Mouse (Mus musculus) heart, postnatal 36 days (tissue): Measurements from ENCODE around the gene Fbh1. TPM values are rescaled to one million over a fixed set of nuclear protein-coding genes. Genes with fewer than 3 reads are reported as not detected.

Experiments
- total RNA-seq, 2 experiments: library from RNA; stranded (reverse); gene quantifications; 2 replicates each; pipeline ENCODE4 v1.2.3; 2021

The Fbh1 gene
- total RNA-seq, 2 experiments from 2014 or later: 72.7 to 76.0 TPM

Other genes starting within 250 kb of the Fbh1 start
- gene Pfkfb3, start 223.5 kb downstream of the Fbh1 start, total RNA-seq: 10 to 100 TPM in 1 of 2 experiments, 1 to 10 TPM in 1; 8.1 to 10.9 TPM
- 10 to 100 TPM; 53.0 to 60.7 TPM for gene Rbm17, start 173.4 kb downstream of the Fbh1 start, total RNA-seq
- gene Gm17490, start 151.3 kb downstream of the Fbh1 start, total RNA-seq: not detected
- 1 to 10 TPM; 1.4 to 1.6 TPM for gene Il2ra, start 134.8 kb downstream of the Fbh1 start, total RNA-seq
- 10 to 100 TPM; 27.3 to 27.9 TPM for gene Il15ra, start 72.3 kb downstream of the Fbh1 start, total RNA-seq
- 10 to 100 TPM; 19.5 to 19.7 TPM for gene Ankrd16, start 294 bp upstream of the Fbh1 start, total RNA-seq